ENCODE assay signal across 24 mouse cellular contexts in the genomic region with DNA sequence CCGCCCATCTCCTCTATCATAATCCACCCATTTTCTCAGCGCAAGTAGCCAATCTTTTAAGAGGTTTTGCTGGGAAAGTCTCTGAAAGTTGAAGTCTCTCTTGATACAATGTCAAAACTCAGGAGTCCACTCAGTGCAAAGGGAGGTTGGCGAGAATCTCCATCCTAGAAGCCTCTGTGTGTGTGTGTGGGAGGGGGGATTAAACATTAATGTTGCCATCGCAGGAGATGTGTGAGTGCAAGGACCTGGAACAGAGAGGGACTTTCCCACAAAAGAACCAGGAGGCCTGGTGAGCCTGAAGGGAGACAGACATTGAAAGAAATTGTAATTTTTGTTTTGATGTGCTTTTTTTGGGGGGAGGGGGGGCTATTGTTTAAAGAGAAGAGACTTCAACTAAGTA. TPM values are rescaled to one million over a fixed set of nuclear protein-coding genes. Genes with fewer than 3 reads are reported as not detected.
A peak's percentile ranks its signal among the peaks of the same experiment; 100 is the strongest.
DNase-seq lines count a peak whose midpoint lies in the region; ATAC-seq and TF ChIP-seq lines count a peak whose summit lies in the region.
"Had no signal": no experiment of that assay in that cellular context is flagged by ENCODE, and none has a peak within 500 bp of the region (broad histone marks: within the 10 kb centered on the region; RNA-seq: fewer than 3 reads in every experiment).

No protein-coding gene starts in this region.

- H3K9ac ChIP-seq in kidney, embryonic 15.5 days, result no peak overlapping the region
- H3K9ac ChIP-seq in kidney, postnatal 0 days (ENCODE audit: low read depth, low read length), result no peak overlapping the region
- H3K9ac ChIP-seq: embryonic facial prominence, embryonic 12.5 days; forebrain, embryonic 13.5 days; forebrain, embryonic 15.5 days had no signal

- ATAC-seq in kidney, embryonic 15.5 days (replicated peaks; ENCODE audit: low FRiP score), result peak; percentile 66; the same call in 1 of the 2 replicates
- 0 out of 2 replicates have a peak, but pooled peaks have one; percentile 54 for ATAC-seq in kidney, postnatal 0 days (replicated peaks; ENCODE audit: low FRiP score, low read depth)
- ATAC-seq: activated CD4-positive, CD25-positive, alpha-beta regulatory T cell, adult 4 months; CD4-positive, CD25-positive, alpha-beta regulatory T cell, adult 4 months; forebrain, embryonic 13.5 days; forebrain, embryonic 15.5 days; Patski had no signal

- no peaks in the 10 kb centered on the region for H3K9me3 ChIP-seq in kidney, embryonic 15.5 days (replicated peaks)
- no peaks in the 10 kb centered on the region for H3K9me3 ChIP-seq in kidney, postnatal 0 days (replicated peaks; ENCODE audit: low read length)
- H3K9me3 ChIP-seq: embryonic facial prominence, embryonic 10.5 days; embryonic facial prominence, embryonic 12.5 days; forebrain, embryonic 13.5 days; forebrain, embryonic 15.5 days; G1E had no signal

- no peak for DNase-seq in kidney, postnatal 25 days
- DNase-seq in kidney, postnatal 0 days (ENCODE audit: low spot score), result no peak
- no peak for DNase-seq in kidney, postnatal 14 days
- peak; percentile 40 for DNase-seq in testis, postnatal 14 days (ENCODE audit: low spot score)
- no peak for DNase-seq in testis, postnatal 10 days (ENCODE audit: low spot score)
- DNase-seq: adrenal gland, adult 8-10 months; adrenal gland, postnatal 14 days; adrenal gland, postnatal 36 days; B cell, adult 2 months; cerebellum, adult 11-12 months; cerebellum, adult 2 months; cerebellum, adult 9-10 months; cerebellum, postnatal 10 days; cerebellum, postnatal 25 days had no signal

- H3K27me3 ChIP-seq in kidney, embryonic 15.5 days, result no peaks in the 10 kb centered on the region
- no peaks in the 10 kb centered on the region for H3K27me3 ChIP-seq in kidney, postnatal 0 days (ENCODE audit: insufficient read depth, low read length)
- H3K27me3 ChIP-seq: CH12.LX; embryonic facial prominence, embryonic 12.5 days; forebrain, embryonic 13.5 days; forebrain, embryonic 15.5 days; Patski had no signal

- 0 out of 2 replicates have a peak, but pooled peaks cover 2% of the 10 kb centered on the region for H3K4me1 ChIP-seq in kidney, embryonic 15.5 days
- H3K4me1 ChIP-seq in kidney, postnatal 0 days (replicated peaks; ENCODE audit: insufficient read depth, low read length), result no peaks in the 10 kb centered on the region
- H3K4me1 ChIP-seq: embryonic facial prominence, embryonic 10.5 days; embryonic facial prominence, embryonic 12.5 days; forebrain, embryonic 15.5 days had no signal

- H3K4me2 ChIP-seq in kidney, embryonic 15.5 days, result no peak overlapping the region
- no peak overlapping the region for H3K4me2 ChIP-seq in kidney, postnatal 0 days (ENCODE audit: low read length)
- H3K4me2 ChIP-seq: embryonic facial prominence, embryonic 12.5 days; forebrain, embryonic 13.5 days; forebrain, embryonic 15.5 days had no signal

- no peak overlapping the region for H3K4me3 ChIP-seq in kidney, embryonic 15.5 days (replicated peaks)
- H3K4me3 ChIP-seq in kidney, postnatal 0 days (replicated peaks; ENCODE audit: low read depth, low read length), result no peak overlapping the region
- H3K4me3 ChIP-seq: embryonic facial prominence, embryonic 10.5 days; embryonic facial prominence, embryonic 12.5 days; forebrain, embryonic 13.5 days; forebrain, embryonic 15.5 days had no signal

- 77% methylated on average over 4 of the region's 4 CpGs for WGBS in kidney, embryonic 15.5 days
- 65% methylated on average over 4 of the region's 4 CpGs for WGBS in kidney, postnatal 0 days

- H3K27ac ChIP-seq in kidney, embryonic 15.5 days, result 0 out of 2 replicates have a peak overlapping the region, but pooled peaks have one; percentile 37
- no peak overlapping the region for H3K27ac ChIP-seq in kidney, postnatal 0 days
- H3K27ac ChIP-seq: embryonic facial prominence, embryonic 10.5 days; embryonic facial prominence, embryonic 12.5 days; forebrain, embryonic 13.5 days; forebrain, embryonic 15.5 days had no signal

- peaks cover 17% of the 10 kb centered on the region for H3K36me3 ChIP-seq in kidney, embryonic 15.5 days
- no peaks in the 10 kb centered on the region for H3K36me3 ChIP-seq in kidney, postnatal 0 days (ENCODE audit: insufficient read depth, low read length)
- H3K36me3 ChIP-seq: forebrain, embryonic 15.5 days; G1E had no signal

- TF ChIP-seq CTCF in kidney, postnatal 0 days (IDR thresholded peaks at IDR 0.05; ENCODE audit: low read depth), result no peak

RNA-seq across cellular contexts. Expression of gene Habp4, which starts 36.7 kb away (rescaled TPM):
- 26.1 and 27.1 TPM in 2 replicates for polyA plus RNA-seq in kidney, embryonic 15.5 days (2015; fragmentation: Nextera tagmentation; extraction: Ambion mirVana)
- polyA plus RNA-seq in kidney, postnatal 0 days (2015; fragmentation: Nextera tagmentation; extraction: Ambion mirVana), result 32.2 and 37.4 TPM in 2 replicates

RNA-seq across cellular contexts. Expression of gene Zfp367, which starts 45.3 kb away (rescaled TPM):
- 17.1 and 17.6 TPM in 2 replicates for polyA plus RNA-seq in kidney, embryonic 15.5 days (2015; fragmentation: Nextera tagmentation; extraction: Ambion mirVana)
- polyA plus RNA-seq in kidney, postnatal 0 days (2015; fragmentation: Nextera tagmentation; extraction: Ambion mirVana), result 13.1 and 15.2 TPM in 2 replicates
